ENCODE assay signal across 8 mouse cellular contexts in genomic region chr10:33950803-33951583, GRCm38 (mm10). TPM values are rescaled to one million over a fixed set of nuclear protein-coding genes. Genes with fewer than 3 reads are reported as not detected.
DNase-seq lines count a peak whose midpoint lies in the region; ATAC-seq and TF ChIP-seq lines count a peak whose summit lies in the region.

Zup1 (minus strand) TSS chr10:33951269.

- H3K27me3 ChIP-seq in hindbrain, postnatal 0 days (ENCODE audit: insufficient read depth, low read length): no peaks in the 10 kb centered on the region

- H3K9ac ChIP-seq in hindbrain, postnatal 0 days (replicated peaks; ENCODE audit: low read length): peak within 1 kb of the TSS; percentile 89

- H3K4me1 ChIP-seq in hindbrain, postnatal 0 days (ENCODE audit: insufficient read depth, low read length): peaks cover 6% of the 10 kb centered on the region

- WGBS in hindbrain, postnatal 0 days: 2% methylated on average over 42 of the region's 42 CpGs

- 0 out of 2 replicates have a peak, but pooled peaks cover 3% of the 10 kb centered on the region for H3K36me3 ChIP-seq in hindbrain, postnatal 0 days (ENCODE audit: insufficient read depth, low read length)

- intact Hi-C loops in gastrocnemius, adult 2 months (cut with DNase I): no loop called here
- intact Hi-C loops in left cerebral cortex, adult 2 months (cut with DNase I): loop anchor here (2.0 kb wide), 1 partner anchor 68 kb away; the partner anchor contains the start of gene Rwdd1

- TF ChIP-seq CTCF in gastrocnemius, adult 2 months (IDR thresholded peaks at IDR 0.05): no peak
- TF ChIP-seq CTCF in hindbrain, postnatal 0 days (IDR thresholded peaks at IDR 0.05; ENCODE audit: low read depth): no peak
- TF ChIP-seq CTCF in left cerebral cortex, adult 2 months (IDR thresholded peaks at IDR 0.05): no peak

- peak within 1 kb of the TSS; percentile 94 for H3K27ac ChIP-seq in gastrocnemius, adult 2 months
- H3K27ac ChIP-seq in hindbrain, postnatal 0 days: peak within 1 kb of the TSS; percentile 82
- peak within 1 kb of the TSS; percentile 80 for H3K27ac ChIP-seq in left cerebral cortex, adult 2 months

- no peaks in the 10 kb centered on the region for H3K9me3 ChIP-seq in hindbrain, postnatal 0 days (ENCODE audit: low read length)

- peak; percentile 98 for ATAC-seq in common myeloid progenitor, adult 5-6 weeks (replicated peaks; ENCODE audit: low read depth, poor library complexity, severe bottlenecking)
- peak; percentile 98 for ATAC-seq in hindbrain, postnatal 0 days
- ATAC-seq in megakaryocyte, adult 5-6 weeks (ENCODE audit: poor library complexity, severe bottlenecking): peak; percentile 99

- H3K4me2 ChIP-seq in hindbrain, postnatal 0 days (ENCODE audit: low read depth, low read length): peak within 1 kb of the TSS; percentile 83

- peak within 1 kb of the TSS; percentile 91 for H3K4me3 ChIP-seq in gastrocnemius, adult 2 months
- peak within 1 kb of the TSS; percentile 83 for H3K4me3 ChIP-seq in hindbrain, postnatal 0 days (ENCODE audit: low read length)
- H3K4me3 ChIP-seq in left cerebral cortex, adult 2 months: peak within 1 kb of the TSS; percentile 89

- peak; percentile 87 for DNase-seq in ZHBTc4 (ENCODE audit: low read depth, low spot score)
- DNase-seq in gastrocnemius, adult 2 months: peak; percentile 87
- peak; percentile 91 for DNase-seq in hindbrain, postnatal 0 days (ENCODE audit: low spot score)
- DNase-seq in left cerebral cortex, adult 2 months (ENCODE audit: extremely low spot score in 1 of 2, low spot score in 2 of 2): peak; percentile 80 to 83
- peak; percentile 88 for DNase-seq in right cerebral cortex, adult 2 months (ENCODE audit: low spot score in 2 of 2)
- peak; percentile 83 for DNase-seq in urinary bladder, postnatal 14 days (ENCODE audit: low spot score)

RNA-seq across cellular contexts. Expression of gene Zup1, which starts in this region (rescaled TPM):
- 44.9 and 52.4 TPM in 2 replicates for total RNA-seq in common myeloid progenitor, adult 5-6 weeks (2017)
- 1 to 10 TPM; 8.1 to 8.3 TPM for total RNA-seq in gastrocnemius, adult 2 months (2021)
- total RNA-seq in hindbrain, postnatal 0 days (2014; rRNA removed): 11.1 and 13.9 TPM in 2 replicates
- polyA plus RNA-seq in hindbrain, postnatal 0 days (2015; fragmentation: Nextera tagmentation; extraction: Ambion mirVana): 11.1 and 12.9 TPM in 2 replicates
- total RNA-seq in left cerebral cortex, adult 2 months (2021): 10 to 100 TPM; 16.0 to 17.6 TPM
- total RNA-seq in megakaryocyte, adult 5-6 weeks (2015): 51.8 and 52.0 TPM in 2 replicates
- 54.8 and 77.0 TPM in 2 replicates for total RNA-seq in megakaryocyte, adult 5-6 weeks (2017)

Comparison
In these comparisons a context has a peak if more than half of its experiments do, and no peak if none do; other contexts are left out.
1. Peak in every context shown above with its lines: DNase-seq, ATAC-seq, H3K4me3 ChIP-seq and H3K27ac ChIP-seq.